8 mouse cellular contexts compared by ENCODE assay signal in genomic region chr9:117966326-117966989, GRCm38 (mm10).
A peak's percentile ranks its signal among the peaks of the same experiment; 100 is the strongest.
DNase-seq lines count a peak whose midpoint lies in the region; ATAC-seq and TF ChIP-seq lines count a peak whose summit lies in the region.

No protein-coding gene starts in this region.

- WGBS in heart, embryonic 13.5 days, result 53% methylated on average over 10 of the region's 10 CpGs

- peak; percentile 24 for DNase-seq in gastrocnemius, adult 2 months
- DNase-seq in gastrocnemius, postnatal 36 days, result no peak
- peak; percentile 35 for DNase-seq in CD4-positive helper T cell, adult 2 months (ENCODE audit: low read depth, low spot score)
- peak; percentile 65 to 73 for DNase-seq in cerebellum, postnatal 10 days
- peak; percentile 4 to 5 for DNase-seq in layer of hippocampus, postnatal 36 days
- DNase-seq in retina, adult 2 months (ENCODE audit: low read depth, low spot score), result peak; percentile 2
- no peak for DNase-seq in urinary bladder, postnatal 14 days (ENCODE audit: low spot score)

- intact Hi-C loops in gastrocnemius, adult 2 months (cut with DNase I), result loop anchor here (2.0 to 10.0 kb wide), 2 partner anchors 64 to 1542 kb away; no protein-coding TSS in a partner anchor
- intact Hi-C loops in gastrocnemius, postnatal 36 days (cut with DNase I), result loop anchor here (5.0 to 10.0 kb wide), 2 partner anchors 64 to 1542 kb away; no protein-coding TSS in a partner anchor

- TF ChIP-seq CTCF in gastrocnemius, adult 2 months (IDR thresholded peaks at IDR 0.05), result peak; percentile 61

- H3K27ac ChIP-seq in gastrocnemius, adult 2 months, result no peak overlapping the region
- no peak overlapping the region for H3K27ac ChIP-seq in heart, embryonic 13.5 days (replicated peaks)

- no peaks in the 10 kb centered on the region for H3K27me3 ChIP-seq in heart, embryonic 13.5 days (replicated peaks)

- H3K4me1 ChIP-seq in heart, embryonic 13.5 days, result peaks cover 5% of the 10 kb centered on the region; the same call in 1 of the 2 replicates

- no peak overlapping the region for H3K4me3 ChIP-seq in gastrocnemius, adult 2 months
- no peak overlapping the region for H3K4me3 ChIP-seq in heart, embryonic 13.5 days

- no peak for ATAC-seq in heart, embryonic 13.5 days (ENCODE audit: extremely low read depth, insufficient number of reproducible peaks, low FRiP score, low TSS enrichment)

- H3K9ac ChIP-seq in heart, embryonic 13.5 days, result 0 out of 2 replicates have a peak overlapping the region, but pooled peaks have one; percentile 2

- no peaks in the 10 kb centered on the region for H3K36me3 ChIP-seq in heart, embryonic 13.5 days

- no peak overlapping the region for H3K4me2 ChIP-seq in heart, embryonic 13.5 days

- H3K9me3 ChIP-seq in heart, embryonic 13.5 days, result no peaks in the 10 kb centered on the region

Comparison
In these comparisons a context has a peak if more than half of its experiments do, and no peak if none do; other contexts are left out.
1. DNase-seq: peak in gastrocnemius, adult 2 months (single experiment), CD4-positive helper T cell, adult 2 months (single experiment), cerebellum, postnatal 10 days (2 of 2), layer of hippocampus, postnatal 36 days (2 of 2) and retina, adult 2 months (single experiment); none in gastrocnemius, postnatal 36 days (0 of 2) and urinary bladder, postnatal 14 days (single experiment).